Mouse (Mus musculus): Measurements from ENCODE around the gene Prrc2c. TPM values are rescaled to one million over a fixed set of nuclear protein-coding genes. Genes with fewer than 3 reads are reported as not detected.
"Not testable (repeated sequence)": the region's sequence is repeated elsewhere in the genome, so short reads cannot be mapped to it uniquely, and the experiment has no call there.

Prrc2c gene
- total RNA-seq, 1 experiment: 164 TPM

GRCm38 (mm10) chr1:162638535-162638934, 101.8 kb downstream of the Prrc2c start:
- TF ChIP-seq MAFK (IDR thresholded peaks at IDR 0.05; ENCODE audit: insufficient read depth, low read depth, low read length): no peak
- TF ChIP-seq ZNF384 (IDR thresholded peaks at IDR 0.05; ENCODE audit: low read depth, low read length): no peak
- no peak for TF ChIP-seq CHD2 (IDR thresholded peaks at IDR 0.05; ENCODE audit: low read depth, low read length)
- Histone ChIP-seq H3K27ac (ENCODE audit: insufficient read depth, low read depth, low read length, poor library complexity, severe bottlenecking) (no peak overlapping the region), H3K4me3 (ENCODE audit: insufficient read depth in 1 of 2, low read depth in 1 of 2, low read length in 2 of 2, poor library complexity in 1 of 2, severe bottlenecking in 1 of 2) (no peak overlapping the region), H3K9ac (ENCODE audit: insufficient read depth, low read depth, low read length, poor library complexity, severe bottlenecking) (no peak overlapping the region), H3K4me1 (ENCODE audit: control insufficient read depth in 2 of 2, insufficient read depth in 2 of 2, low read length in 2 of 2, poor library complexity in 1 of 2) (no peaks in the 10 kb centered on the region), H3K9me3 (ENCODE audit: control insufficient read depth, insufficient read depth, low read depth, low read length) (no peaks in the 10 kb centered on the region; the same call in 1 of the 2 replicates), H3K36me3 (ENCODE audit: control insufficient read depth, insufficient read depth, low read length, poor library complexity, severe bottlenecking) (no peaks in the 10 kb centered on the region)
- no peak for DNase-seq (ENCODE audit: low read depth, low spot score)
- in situ Hi-C loops (cut with MboI; ENCODE audit: low sequenced_read_pairs in 2 of 2, unreplicated experiment in 2 of 2): no loop called here

GRCm38 (mm10) chr1:162636516-162636915, 103.8 kb downstream of the Prrc2c start:
- DNase-seq (ENCODE audit: low read depth, low spot score): no peak
- H3K27ac ChIP-seq (ENCODE audit: insufficient read depth, low read depth, low read length, poor library complexity, severe bottlenecking): no peak overlapping the region
- H3K9ac ChIP-seq (ENCODE audit: insufficient read depth, low read depth, low read length, poor library complexity, severe bottlenecking): no peak overlapping the region
- in situ Hi-C loops (cut with MboI; ENCODE audit: low sequenced_read_pairs in 2 of 2, unreplicated experiment in 2 of 2): no loop called here
- no peaks in the 10 kb centered on the region for H3K4me1 ChIP-seq (ENCODE audit: control insufficient read depth in 2 of 2, insufficient read depth in 2 of 2, low read length in 2 of 2, poor library complexity in 1 of 2)
- no peaks in the 10 kb centered on the region; the same call in 1 of the 2 replicates for H3K9me3 ChIP-seq (ENCODE audit: control insufficient read depth, insufficient read depth, low read depth, low read length)
- no peaks in the 10 kb centered on the region for H3K36me3 ChIP-seq (ENCODE audit: control insufficient read depth, insufficient read depth, low read length, poor library complexity, severe bottlenecking)
- no peak overlapping the region for H3K4me3 ChIP-seq (ENCODE audit: insufficient read depth in 1 of 2, low read depth in 1 of 2, low read length in 2 of 2, poor library complexity in 1 of 2, severe bottlenecking in 1 of 2)
- TF ChIP-seq MAFK (IDR thresholded peaks at IDR 0.05; ENCODE audit: insufficient read depth, low read depth, low read length) (no peak), ZNF384 (IDR thresholded peaks at IDR 0.05; ENCODE audit: low read depth, low read length) (no peak), HCFC1 (IDR thresholded peaks at IDR 0.05; ENCODE audit: borderline replicate concordance, insufficient read depth, low read length) (no peak), ZC3H11A (IDR thresholded peaks at IDR 0.05; ENCODE audit: borderline replicate concordance, low read depth, low read length) (no peak), CHD2 (IDR thresholded peaks at IDR 0.05; ENCODE audit: low read depth, low read length) (no peak)

GRCm38 (mm10) chr1:162635291-162635931, 104.9 kb downstream of the Prrc2c start:
- DNase-seq (ENCODE audit: low read depth, low spot score); H3K4me1 ChIP-seq (ENCODE audit: control insufficient read depth in 2 of 2, insufficient read depth in 2 of 2, low read length in 2 of 2, poor library complexity in 1 of 2); in situ Hi-C loops (cut with MboI; ENCODE audit: low sequenced_read_pairs in 2 of 2, unreplicated experiment in 2 of 2); H3K9me3 ChIP-seq (ENCODE audit: control insufficient read depth, insufficient read depth, low read depth, low read length); H3K4me3 ChIP-seq (ENCODE audit: insufficient read depth in 1 of 2, low read depth in 1 of 2, low read length in 2 of 2, poor library complexity in 1 of 2, severe bottlenecking in 1 of 2); H3K36me3 ChIP-seq (ENCODE audit: control insufficient read depth, insufficient read depth, low read length, poor library complexity, severe bottlenecking); H3K9ac ChIP-seq (ENCODE audit: insufficient read depth, low read depth, low read length, poor library complexity, severe bottlenecking); H3K27ac ChIP-seq (ENCODE audit: insufficient read depth, low read depth, low read length, poor library complexity, severe bottlenecking): not testable (repeated sequence)

- H3K4me3 ChIP-seq (ENCODE audit: insufficient read depth in 1 of 2, low read depth in 1 of 2, low read length in 2 of 2, poor library complexity in 1 of 2, severe bottlenecking in 1 of 2); H3K27ac ChIP-seq (ENCODE audit: insufficient read depth, low read depth, low read length, poor library complexity, severe bottlenecking); H3K4me1 ChIP-seq (ENCODE audit: control insufficient read depth in 2 of 2, insufficient read depth in 2 of 2, low read length in 2 of 2, poor library complexity in 1 of 2); in situ Hi-C loops (cut with MboI; ENCODE audit: low sequenced_read_pairs in 2 of 2, unreplicated experiment in 2 of 2); H3K9ac ChIP-seq (ENCODE audit: insufficient read depth, low read depth, low read length, poor library complexity, severe bottlenecking); H3K36me3 ChIP-seq (ENCODE audit: control insufficient read depth, insufficient read depth, low read length, poor library complexity, severe bottlenecking); DNase-seq (ENCODE audit: low read depth, low spot score); H3K9me3 ChIP-seq (ENCODE audit: control insufficient read depth, insufficient read depth, low read depth, low read length): not testable (repeated sequence)
These were observed 112.0 kb downstream of the Prrc2c start for GRCm38 (mm10) chr1:162628326-162628725.

- H3K4me1 ChIP-seq (ENCODE audit: control insufficient read depth in 2 of 2, insufficient read depth in 2 of 2, low read length in 2 of 2, poor library complexity in 1 of 2); H3K9me3 ChIP-seq (ENCODE audit: control insufficient read depth, insufficient read depth, low read depth, low read length); H3K27ac ChIP-seq (ENCODE audit: insufficient read depth, low read depth, low read length, poor library complexity, severe bottlenecking); DNase-seq (ENCODE audit: low read depth, low spot score); H3K9ac ChIP-seq (ENCODE audit: insufficient read depth, low read depth, low read length, poor library complexity, severe bottlenecking); H3K36me3 ChIP-seq (ENCODE audit: control insufficient read depth, insufficient read depth, low read length, poor library complexity, severe bottlenecking); H3K4me3 ChIP-seq (ENCODE audit: insufficient read depth in 1 of 2, low read depth in 1 of 2, low read length in 2 of 2, poor library complexity in 1 of 2, severe bottlenecking in 1 of 2); in situ Hi-C loops (cut with MboI; ENCODE audit: low sequenced_read_pairs in 2 of 2, unreplicated experiment in 2 of 2): not testable (repeated sequence)
These were observed 112.5 kb downstream of the Prrc2c start for GRCm38 (mm10) chr1:162627821-162628220.
